Mouse (Mus musculus): Measurements from ENCODE around the gene Mthfd1l. TPM values are rescaled to one million over a fixed set of nuclear protein-coding genes. Genes with fewer than 3 reads are reported as not detected.

Gene Mthfd1l
- total and polyA plus RNA-seq, 3 experiments, result 0.27 to 0.99 (median 0.77) TPM

DNA sequence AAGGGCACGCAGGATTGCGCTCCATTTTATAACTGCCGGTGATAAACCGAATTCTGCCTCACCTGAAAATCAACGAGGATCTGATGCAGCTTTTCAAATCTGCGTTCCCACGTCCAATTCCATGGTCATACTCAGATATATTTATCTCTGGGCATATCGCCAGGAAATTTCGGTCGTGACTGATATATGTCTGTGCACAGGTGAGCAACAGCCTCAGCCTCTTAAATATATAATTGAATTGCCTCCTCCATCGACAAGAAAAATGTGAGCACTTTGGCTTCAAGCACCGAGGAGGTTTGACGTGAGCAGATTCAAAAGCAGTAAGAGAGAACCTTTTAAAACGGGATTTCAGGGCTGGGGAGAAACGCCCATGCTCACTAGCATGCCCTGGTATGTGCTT is 236.1 kb downstream of the Mthfd1l start:
- no peaks in the 10 kb centered on the region for H3K4me1 ChIP-seq (ENCODE audit: control insufficient read depth, insufficient read depth, low read length)
- intact Hi-C loops (cut with DNase I), result no loop called here
- no peak for DNase-seq
- H3K27me3 ChIP-seq (ENCODE audit: control insufficient read depth, insufficient read depth, low read length), result no peaks in the 10 kb centered on the region
- no peaks in the 10 kb centered on the region for H3K36me3 ChIP-seq (ENCODE audit: control insufficient read depth, insufficient read depth, low read length)
- H3K9ac ChIP-seq (ENCODE audit: low read depth, low read length), result no peak overlapping the region
- no peak overlapping the region for H3K27ac ChIP-seq
- TF ChIP-seq EP300 (IDR thresholded peaks at IDR 0.05; ENCODE audit: insufficient read depth, low read depth, low read length), result no peak
- no peak for TF ChIP-seq CTCF (IDR thresholded peaks at IDR 0.05)
- no peak for TF ChIP-seq POLR2A (IDR thresholded peaks at IDR 0.05; ENCODE audit: insufficient read depth, low read depth, low read length)
- no peaks in the 10 kb centered on the region for H3K79me2 ChIP-seq (replicated peaks; ENCODE audit: control insufficient read depth, insufficient read depth, low read length)
- 79% methylated on average over 15 of the region's 15 CpGs for WGBS
- H3K4me3 ChIP-seq, result no peak overlapping the region

DNA sequence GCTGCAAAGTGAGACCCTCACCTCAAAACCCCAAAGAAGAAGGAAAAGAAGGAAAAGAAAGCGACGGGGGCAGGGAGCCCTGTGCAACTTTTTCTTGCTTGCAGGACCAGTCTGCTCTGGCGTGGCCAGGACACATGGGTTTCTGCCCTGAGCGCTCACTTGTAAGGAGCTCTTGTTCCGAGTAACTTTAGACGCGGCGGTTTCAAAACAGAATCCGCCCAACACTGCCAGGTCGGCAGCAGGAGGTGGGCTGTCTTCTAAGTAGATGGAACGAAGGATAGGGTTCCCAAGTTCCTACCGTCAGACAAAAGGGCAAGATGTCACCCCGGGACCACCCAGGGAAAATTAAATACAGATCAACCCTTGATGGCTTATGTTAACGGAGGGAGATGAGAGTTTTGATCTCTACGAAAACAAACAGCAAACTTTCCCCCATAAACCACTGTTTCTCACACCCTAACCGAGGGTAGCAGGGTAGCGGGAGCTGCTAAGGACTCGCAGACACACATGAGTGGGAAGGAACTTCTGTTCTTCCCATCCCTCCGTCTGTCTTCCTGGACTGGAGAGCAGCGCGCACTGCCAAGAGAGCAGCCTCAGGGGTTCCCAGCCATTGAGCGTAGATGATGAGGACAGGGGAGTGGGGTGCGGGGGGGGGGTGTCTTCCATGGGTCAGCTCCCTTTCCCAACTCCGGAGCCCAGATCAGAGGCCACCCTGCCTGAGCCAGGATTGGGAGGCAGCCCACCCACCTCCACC is 237.6 kb downstream of the Mthfd1l start:
- TF ChIP-seq POLR2A (IDR thresholded peaks at IDR 0.05; ENCODE audit: insufficient read depth, low read depth, low read length) (no peak), EP300 (IDR thresholded peaks at IDR 0.05; ENCODE audit: insufficient read depth, low read depth, low read length) (no peak), CTCF (IDR thresholded peaks at IDR 0.05) (no peak)
- intact Hi-C loops (cut with DNase I), result no loop called here
- H3K79me2 ChIP-seq (replicated peaks; ENCODE audit: control insufficient read depth, insufficient read depth, low read length), result no peaks in the 10 kb centered on the region
- H3K9ac ChIP-seq (ENCODE audit: low read depth, low read length), result no peak overlapping the region
- 34% methylated on average over 24 of the region's 24 CpGs for WGBS
- H3K4me3 ChIP-seq, result no peak overlapping the region
- DNase-seq, result peak in 1 of 2 experiments; percentile 23
- H3K36me3 ChIP-seq (ENCODE audit: control insufficient read depth, insufficient read depth, low read length), result no peaks in the 10 kb centered on the region
- no peaks in the 10 kb centered on the region for H3K4me1 ChIP-seq (ENCODE audit: control insufficient read depth, insufficient read depth, low read length)
- no peaks in the 10 kb centered on the region for H3K27me3 ChIP-seq (ENCODE audit: control insufficient read depth, insufficient read depth, low read length)
- no peak overlapping the region for H3K27ac ChIP-seq

DNA sequence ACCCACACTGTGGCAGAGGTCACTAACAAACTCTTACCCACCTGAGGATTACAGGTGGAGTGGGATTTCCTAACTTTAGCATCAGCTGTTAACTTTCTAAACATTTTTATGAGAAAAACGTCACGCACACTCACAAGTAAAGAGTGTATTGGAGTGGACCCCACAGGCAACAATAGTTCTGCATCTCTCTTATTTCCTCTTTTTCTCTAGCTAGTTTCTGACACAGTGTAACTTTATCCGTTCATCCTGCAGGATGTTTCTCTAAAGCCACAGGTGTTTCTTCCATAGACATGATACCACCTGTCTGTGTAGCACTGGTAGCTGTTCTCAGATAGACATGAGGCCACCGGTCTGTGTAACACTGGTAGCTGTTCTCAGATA is 238.1 kb downstream of the Mthfd1l start:
- WGBS, result 80% methylated on average over 4 of the region's 4 CpGs
- no peak for TF ChIP-seq CTCF (IDR thresholded peaks at IDR 0.05)
- TF ChIP-seq POLR2A (IDR thresholded peaks at IDR 0.05; ENCODE audit: insufficient read depth, low read depth, low read length), result no peak
- TF ChIP-seq EP300 (IDR thresholded peaks at IDR 0.05; ENCODE audit: insufficient read depth, low read depth, low read length), result no peak
- no peak overlapping the region for H3K27ac ChIP-seq
- DNase-seq, result no peak
- no peaks in the 10 kb centered on the region for H3K4me1 ChIP-seq (ENCODE audit: control insufficient read depth, insufficient read depth, low read length)
- intact Hi-C loops (cut with DNase I), result no loop called here
- no peak overlapping the region for H3K4me3 ChIP-seq
- no peak overlapping the region for H3K9ac ChIP-seq (ENCODE audit: low read depth, low read length)
- no peaks in the 10 kb centered on the region for H3K27me3 ChIP-seq (ENCODE audit: control insufficient read depth, insufficient read depth, low read length)
- no peaks in the 10 kb centered on the region for H3K79me2 ChIP-seq (replicated peaks; ENCODE audit: control insufficient read depth, insufficient read depth, low read length)
- H3K36me3 ChIP-seq (ENCODE audit: control insufficient read depth, insufficient read depth, low read length), result no peaks in the 10 kb centered on the region

Other genes starting within 250 kb of the Mthfd1l start
- gene Plekhg1, start 232.8 kb upstream of the Mthfd1l start, total RNA-seq (2021), result 10 to 100 TPM in 1 of 2 experiments, 1 to 10 TPM in 1; 7.6 to 11.0 TPM
- 3.6 and 7.2 TPM in 2 replicates for gene Plekhg1, start 232.8 kb upstream of the Mthfd1l start, polyA plus RNA-seq (2012; rRNA removed)

Data from heart, adult 2 months (tissue).